In genomic region chr12:70111117-70111366, GRCm38 (mm10) we compare ENCODE assay signal across 7 mouse cellular contexts. TPM values are rescaled to one million over a fixed set of nuclear protein-coding genes. Genes with fewer than 3 reads are reported as not detected.
A peak's percentile ranks its signal among the peaks of the same experiment; 100 is the strongest.
DNase-seq lines count a peak whose midpoint lies in the region; ATAC-seq and TF ChIP-seq lines count a peak whose summit lies in the region.

No protein-coding gene starts in this region.

- H3K27me3 ChIP-seq in forebrain, embryonic 15.5 days, result no peaks in the 10 kb centered on the region
- peaks cover 48% of the 10 kb centered on the region for H3K27me3 ChIP-seq in liver, embryonic 13.5 days

- peak; percentile 20 to 37 for DNase-seq in layer of hippocampus, postnatal 36 days
- DNase-seq in layer of hippocampus, postnatal 14 days (ENCODE audit: low spot score in 2 of 2), result no peak
- no peak for DNase-seq in liver, embryonic 13.5 days
- DNase-seq in gastrocnemius, adult 8-10 months (ENCODE audit: low spot score in 2 of 2), result no peak

- peak overlapping the region; percentile 17; the same call in 1 of the 2 replicates for H3K27ac ChIP-seq in bone marrow macrophage, adult 2 months (ENCODE audit: insufficient read depth, low read depth, low read length)
- H3K27ac ChIP-seq in forebrain, embryonic 15.5 days (replicated peaks), result peak overlapping the region; percentile 91
- no peak overlapping the region for H3K27ac ChIP-seq in liver, embryonic 13.5 days
- peak overlapping the region; percentile 55 for H3K27ac ChIP-seq in olfactory bulb, adult 2 months (ENCODE audit: insufficient read depth, low read depth, low read length)

- H3K4me3 ChIP-seq in bone marrow macrophage, adult 2 months (ENCODE audit: insufficient read depth, low read length), result peak overlapping the region; percentile 81
- H3K4me3 ChIP-seq in forebrain, embryonic 15.5 days, result peak overlapping the region; percentile 82
- peak overlapping the region; percentile 76 for H3K4me3 ChIP-seq in liver, embryonic 13.5 days (replicated peaks)
- peak overlapping the region; percentile 65 for H3K4me3 ChIP-seq in olfactory bulb, adult 2 months (ENCODE audit: insufficient read depth, low read depth, low read length)

- no peaks in the 10 kb centered on the region for H3K36me3 ChIP-seq in forebrain, embryonic 15.5 days
- no peaks in the 10 kb centered on the region for H3K36me3 ChIP-seq in liver, embryonic 13.5 days

- peaks cover 34% of the 10 kb centered on the region for H3K4me1 ChIP-seq in bone marrow macrophage, adult 2 months (ENCODE audit: control insufficient read depth, insufficient read depth, low read length)
- peaks cover 51% of the 10 kb centered on the region for H3K4me1 ChIP-seq in forebrain, embryonic 15.5 days
- H3K4me1 ChIP-seq in liver, embryonic 13.5 days (replicated peaks), result peaks cover 30% of the 10 kb centered on the region
- H3K4me1 ChIP-seq in olfactory bulb, adult 2 months (ENCODE audit: control insufficient read depth, insufficient read depth, low read length), result peaks cover 20% of the 10 kb centered on the region

- TF ChIP-seq POLR2A in bone marrow macrophage, adult 2 months (IDR thresholded peaks at IDR 0.05; ENCODE audit: borderline replicate concordance, low read depth, low read length), result no peak
- TF ChIP-seq POLR2A in olfactory bulb, adult 2 months (IDR thresholded peaks at IDR 0.05; ENCODE audit: insufficient read depth, low read depth, low read length), result no peak

- H3K9ac ChIP-seq in forebrain, embryonic 15.5 days (replicated peaks), result peak overlapping the region; percentile 88
- peak overlapping the region; percentile 81 for H3K9ac ChIP-seq in liver, embryonic 13.5 days

- WGBS in forebrain, embryonic 15.5 days, result 2% methylated on average over 16 of the region's 16 CpGs
- under 1% methylated on average over 16 of the region's 16 CpGs for WGBS in liver, embryonic 13.5 days (ENCODE audit: insufficient replicate concordance)
- under 1% methylated on average over 16 of the region's 16 CpGs for WGBS in olfactory bulb, adult 2 months

- TF ChIP-seq CTCF in bone marrow macrophage, adult 2 months (IDR thresholded peaks at IDR 0.05; ENCODE audit: low read depth, low read length), result no peak
- no peak for TF ChIP-seq CTCF in olfactory bulb, adult 2 months (IDR thresholded peaks at IDR 0.05; ENCODE audit: insufficient read depth, low read depth, low read length)

- no peaks in the 10 kb centered on the region for H3K9me3 ChIP-seq in forebrain, embryonic 15.5 days
- H3K9me3 ChIP-seq in liver, embryonic 13.5 days (replicated peaks), result no peaks in the 10 kb centered on the region

- peak overlapping the region; percentile 78 for H3K4me2 ChIP-seq in forebrain, embryonic 15.5 days (replicated peaks)
- H3K4me2 ChIP-seq in liver, embryonic 13.5 days, result peak overlapping the region; percentile 96

- ATAC-seq in forebrain, embryonic 15.5 days (replicated peaks), result peak; percentile 55; the same call in 1 of the 2 replicates
- peak; percentile 57 for ATAC-seq in liver, embryonic 13.5 days (ENCODE audit: low read depth)

RNA-seq across cellular contexts. Expression of gene Nin, which starts 2.5 kb away (rescaled TPM):
- 10 to 100 TPM; 69.8 to 72.7 TPM for total RNA-seq in layer of hippocampus, postnatal 36 days (2021)
- 10 to 100 TPM; 55.1 to 55.9 TPM for total RNA-seq in layer of hippocampus, postnatal 14 days (2021)
- polyA plus RNA-seq in bone marrow macrophage, adult 2 months (2012; ENCODE audit: insufficient read depth, insufficient read length, missing spikeins), result 25.7 and 29.6 TPM in 2 replicates
- 33.5 and 34.9 TPM in 2 replicates for polyA plus RNA-seq in forebrain, embryonic 15.5 days (2015; fragmentation: Nextera tagmentation; extraction: Ambion mirVana)
- 2.2 and 2.6 TPM in 2 replicates for polyA plus RNA-seq in liver, embryonic 13.5 days (2015; fragmentation: Nextera tagmentation; extraction: Ambion mirVana)
- 62.8 TPM in 1 of 2 replicates, not detected in the other for polyA plus RNA-seq in olfactory bulb, adult 2 months (2012; ENCODE audit: insufficient read depth, insufficient read length, low replicate concordance, missing spikeins)
- total RNA-seq in gastrocnemius, adult 8-10 months (2022), result 10 to 100 TPM; 26.3 to 45.2 (median 31.7) TPM

RNA-seq across cellular contexts. Expression of gene Abhd12b, which starts 42.9 kb away (rescaled TPM):
- total RNA-seq in layer of hippocampus, postnatal 36 days (2021), result under 1 TPM in 1 of 2 experiments, not detected in 1; 0.20 TPM
- total RNA-seq in layer of hippocampus, postnatal 14 days (2021), result not detected
- polyA plus RNA-seq in bone marrow macrophage, adult 2 months (2012; ENCODE audit: insufficient read depth, insufficient read length, missing spikeins), result not detected in 2 replicates
- not detected in 2 replicates for polyA plus RNA-seq in forebrain, embryonic 15.5 days (2015; fragmentation: Nextera tagmentation; extraction: Ambion mirVana)
- not detected in 2 replicates for polyA plus RNA-seq in liver, embryonic 13.5 days (2015; fragmentation: Nextera tagmentation; extraction: Ambion mirVana)
- not detected in 2 replicates for polyA plus RNA-seq in olfactory bulb, adult 2 months (2012; ENCODE audit: insufficient read depth, insufficient read length, low replicate concordance, missing spikeins)
- not detected for total RNA-seq in gastrocnemius, adult 8-10 months (2022)

Comparison
In these comparisons a context has a peak if more than half of its experiments do, and no peak if none do; other contexts are left out.
1. DNase-seq: peak in layer of hippocampus, postnatal 36 days (2 of 2); none in layer of hippocampus, postnatal 14 days (0 of 2), liver, embryonic 13.5 days (single experiment) and gastrocnemius, adult 8-10 months (0 of 2).
2. Peak in every context shown above with its lines, with median percentiles within 50 percentile points of each other: H3K4me3 ChIP-seq.